Mouse (Mus musculus) ovary, postnatal 36 days (tissue): ENCODE measurements around the gene Slc35e2.
A peak's percentile ranks its signal among the peaks of the same experiment; 100 is the strongest.
"Not testable (repeated sequence)": the region's sequence is repeated elsewhere in the genome, so short reads cannot be mapped to it uniquely, and the experiment has no call there.

ENCODE experiments used
- DNase-seq: peaks from one replicate; pipeline ENCODE4 v3.0.0; 2022; ENCODE audit warnings: low spot score, mixed read lengths

The Slc35e2 gene

GRCm38 (mm10) chr4:155601091-155601996 lies at the start of gene Slc35e2:
Gene Slc35e2 (plus strand): TSS chr4:155601416.
- peak; percentile 91 for DNase-seq

GRCm38 (mm10) chr4:155552917-155553532 lies 48.2 kb upstream of the Slc35e2 start:
- no peak for DNase-seq

GRCm38 (mm10) chr4:155554880-155555279 lies 46.3 kb upstream of the Slc35e2 start:
- no peak for DNase-seq

GRCm38 (mm10) chr4:155555464-155555863 lies 45.8 kb upstream of the Slc35e2 start:
- DNase-seq: no peak

- no peak for DNase-seq
Observed at GRCm38 (mm10) chr4:155559454-155559853, 41.8 kb upstream of the Slc35e2 start.

GRCm38 (mm10) chr4:155560932-155561331 lies 40.3 kb upstream of the Slc35e2 start:
- DNase-seq: no peak

GRCm38 (mm10) chr4:155561661-155562442 lies 39.4 kb upstream of the Slc35e2 start, which contains the start of gene Nadk:
Gene Nadk (plus strand): TSS chr4:155562378.
- no peak for DNase-seq

- peak; percentile 62 for DNase-seq
Observed at GRCm38 (mm10) chr4:155562725-155563399, 38.4 kb upstream of the Slc35e2 start.

GRCm38 (mm10) chr4:155563400-155564231 lies 37.6 kb upstream of the Slc35e2 start:
- DNase-seq: peak; percentile 98

GRCm38 (mm10) chr4:155564315-155565069 lies 36.7 kb upstream of the Slc35e2 start:
- DNase-seq: peak; percentile 46

- no peak for DNase-seq
Observed at GRCm38 (mm10) chr4:155566555-155566954, 34.7 kb upstream of the Slc35e2 start.

- no peak for DNase-seq
Observed at GRCm38 (mm10) chr4:155568170-155568569, 33.0 kb upstream of the Slc35e2 start.

GRCm38 (mm10) chr4:155568632-155569370 lies 32.4 kb upstream of the Slc35e2 start:
- DNase-seq: no peak

- DNase-seq: no peak
Observed at GRCm38 (mm10) chr4:155569818-155570217, 31.4 kb upstream of the Slc35e2 start.

GRCm38 (mm10) chr4:155570315-155570714 lies 30.9 kb upstream of the Slc35e2 start:
- DNase-seq: not testable (repeated sequence)

GRCm38 (mm10) chr4:155571442-155571841 lies 29.8 kb upstream of the Slc35e2 start:
- no peak for DNase-seq

GRCm38 (mm10) chr4:155573155-155573554 lies 28.1 kb upstream of the Slc35e2 start:
- DNase-seq: no peak

- DNase-seq: no peak
Observed at GRCm38 (mm10) chr4:155573876-155574275, 27.3 kb upstream of the Slc35e2 start.

GRCm38 (mm10) chr4:155574931-155575330 lies 26.3 kb upstream of the Slc35e2 start:
- no peak for DNase-seq
